Mouse (Mus musculus): Measurements from ENCODE around the gene Ms4a4b. TPM values are rescaled to one million over a fixed set of nuclear protein-coding genes. Genes with fewer than 3 reads are reported as not detected.

Ms4a4b gene
- polyA plus RNA-seq, 1 experiment, result not detected

- Histone ChIP-seq H3K79me3 (ENCODE audit: low read depth) (no peaks in the 10 kb centered on the region), H3K36me3 (ENCODE audit: control insufficient read depth, insufficient read depth) (no peaks in the 10 kb centered on the region), H3K4me3 (ENCODE audit: insufficient read depth, poor library complexity, severe bottlenecking) (no peak overlapping the region), H3K79me2 (ENCODE audit: control insufficient read depth, insufficient read depth) (no peaks in the 10 kb centered on the region), H3K27me3 (ENCODE audit: control insufficient read depth, insufficient read depth, insufficient read length) (no peaks in the 10 kb centered on the region), H3ac (ENCODE audit: control insufficient read depth, insufficient read length, low read depth) (no peak overlapping the region)
- TF ChIP-seq CEBPB (IDR thresholded peaks at IDR 0.05; ENCODE audit: low read depth) (no peak), MYOD1 (IDR thresholded peaks at IDR 0.05; ENCODE audit: control insufficient read depth, insufficient read length, low read depth) (no peak), USF1 (IDR thresholded peaks at IDR 0.05; ENCODE audit: low read depth) (no peak), MYOG (IDR thresholded peaks at IDR 0.05; ENCODE audit: control insufficient read depth, extremely low read depth, insufficient read length) (no peak), MAX (IDR thresholded peaks at IDR 0.05) (no peak), FOSL1 (IDR thresholded peaks at IDR 0.05; ENCODE audit: insufficient read depth, low read length, poor library complexity, severe bottlenecking) (no peak), CTCF (IDR thresholded peaks at IDR 0.05; ENCODE audit: control insufficient read depth, insufficient read depth, insufficient read length) (no peak)
Observed at GRCm38 (mm10) chr19:11501326-11501725, 58.0 kb downstream of the Ms4a4b start.

GRCm38 (mm10) chr19:11504857-11505256, 61.5 kb downstream of the Ms4a4b start:
- Histone ChIP-seq H3K36me3 (ENCODE audit: control insufficient read depth, insufficient read depth) (no peaks in the 10 kb centered on the region), H3ac (ENCODE audit: control insufficient read depth, insufficient read length, low read depth) (no peak overlapping the region), H3K79me2 (ENCODE audit: control insufficient read depth, insufficient read depth) (no peaks in the 10 kb centered on the region), H3K4me3 (ENCODE audit: insufficient read depth, poor library complexity, severe bottlenecking) (no peak overlapping the region), H3K79me3 (ENCODE audit: low read depth) (no peaks in the 10 kb centered on the region), H3K27me3 (ENCODE audit: control insufficient read depth, insufficient read depth, insufficient read length) (no peaks in the 10 kb centered on the region)
- TF ChIP-seq MYOD1 (IDR thresholded peaks at IDR 0.05; ENCODE audit: control insufficient read depth, insufficient read length, low read depth), result no peak
- no peak for TF ChIP-seq CTCF (IDR thresholded peaks at IDR 0.05; ENCODE audit: control insufficient read depth, insufficient read depth, insufficient read length)
- no peak for TF ChIP-seq USF1 (IDR thresholded peaks at IDR 0.05; ENCODE audit: low read depth)
- no peak for TF ChIP-seq FOSL1 (IDR thresholded peaks at IDR 0.05; ENCODE audit: insufficient read depth, low read length, poor library complexity, severe bottlenecking)

GRCm38 (mm10) chr19:11513458-11513857, 70.1 kb downstream of the Ms4a4b start:
- Histone ChIP-seq H3K27me3 (ENCODE audit: control insufficient read depth, insufficient read depth, insufficient read length) (no peaks in the 10 kb centered on the region), H3K4me3 (ENCODE audit: insufficient read depth, poor library complexity, severe bottlenecking) (no peak overlapping the region), H3K36me3 (ENCODE audit: control insufficient read depth, insufficient read depth) (no peaks in the 10 kb centered on the region), H3K79me2 (ENCODE audit: control insufficient read depth, insufficient read depth) (no peaks in the 10 kb centered on the region), H3ac (ENCODE audit: control insufficient read depth, insufficient read length, low read depth) (no peak overlapping the region), H3K79me3 (ENCODE audit: low read depth) (no peaks in the 10 kb centered on the region)
- TF ChIP-seq CTCF (IDR thresholded peaks at IDR 0.05; ENCODE audit: control insufficient read depth, insufficient read depth, insufficient read length) (no peak), FOSL1 (IDR thresholded peaks at IDR 0.05; ENCODE audit: insufficient read depth, low read length, poor library complexity, severe bottlenecking) (no peak), USF1 (IDR thresholded peaks at IDR 0.05; ENCODE audit: low read depth) (no peak), MYOD1 (IDR thresholded peaks at IDR 0.05; ENCODE audit: control insufficient read depth, insufficient read length, low read depth) (no peak), MYOG (IDR thresholded peaks at IDR 0.05; ENCODE audit: control insufficient read depth, extremely low read depth, insufficient read length) (no peak), MAX (IDR thresholded peaks at IDR 0.05) (no peak), CEBPB (IDR thresholded peaks at IDR 0.05; ENCODE audit: low read depth) (no peak)

GRCm38 (mm10) chr19:11516246-11516645, 72.9 kb downstream of the Ms4a4b start, which contains the start of gene Ms4a6b:
Gene Ms4a6b, plus strand, starts transcription at chr19:11516512.
- H3K4me3 ChIP-seq (ENCODE audit: insufficient read depth, poor library complexity, severe bottlenecking), result no peak within 1 kb of the TSS
- H3ac ChIP-seq (ENCODE audit: control insufficient read depth, insufficient read length, low read depth), result no peak within 1 kb of the TSS

More at GRCm38 (mm10) chr19:11516246-11516645, 72.9 kb downstream of the Ms4a4b start, which contains the start of gene Ms4a6b:
- H3K79me3 ChIP-seq (ENCODE audit: low read depth), result no peaks in the 10 kb centered on the region
- no peaks in the 10 kb centered on the region for H3K27me3 ChIP-seq (ENCODE audit: control insufficient read depth, insufficient read depth, insufficient read length)
- no peaks in the 10 kb centered on the region for H3K79me2 ChIP-seq (ENCODE audit: control insufficient read depth, insufficient read depth)
- no peak for TF ChIP-seq FOSL1 (IDR thresholded peaks at IDR 0.05; ENCODE audit: insufficient read depth, low read length, poor library complexity, severe bottlenecking)
- no peak for TF ChIP-seq CTCF (IDR thresholded peaks at IDR 0.05; ENCODE audit: control insufficient read depth, insufficient read depth, insufficient read length)
- no peak for TF ChIP-seq CEBPB (IDR thresholded peaks at IDR 0.05; ENCODE audit: low read depth)
- TF ChIP-seq MYOD1 (IDR thresholded peaks at IDR 0.05; ENCODE audit: control insufficient read depth, insufficient read length, low read depth), result no peak
- H3K36me3 ChIP-seq (ENCODE audit: control insufficient read depth, insufficient read depth), result no peaks in the 10 kb centered on the region

Other genes starting within 250 kb of the Ms4a4b start
- gene Ms4a13, start 246.8 kb upstream of the Ms4a4b start, polyA plus RNA-seq (2012; fragmentation: generic; extraction: Trizol), result not detected
- gene Ms4a12, start 211.1 kb upstream of the Ms4a4b start, polyA plus RNA-seq (2012; fragmentation: generic; extraction: Trizol), result not detected
- not detected for gene Ms4a1, start 177.3 kb upstream of the Ms4a4b start, polyA plus RNA-seq (2012; fragmentation: generic; extraction: Trizol)
- gene Ms4a5, start 159.7 kb upstream of the Ms4a4b start, polyA plus RNA-seq (2012; fragmentation: generic; extraction: Trizol), result not detected
- gene Ms4a14, start 129.1 kb upstream of the Ms4a4b start, polyA plus RNA-seq (2012; fragmentation: generic; extraction: Trizol), result not detected
- gene Ms4a7, start 107.4 kb upstream of the Ms4a4b start, polyA plus RNA-seq (2012; fragmentation: generic; extraction: Trizol), result not detected
- not detected for gene Ms4a4a, start 68.0 kb upstream of the Ms4a4b start, polyA plus RNA-seq (2012; fragmentation: generic; extraction: Trizol)
- not detected for gene Ms4a4c, start 38.8 kb upstream of the Ms4a4b start, polyA plus RNA-seq (2012; fragmentation: generic; extraction: Trizol)
- not detected for gene Ms4a6c, start 25.8 kb downstream of the Ms4a4b start, polyA plus RNA-seq (2012; fragmentation: generic; extraction: Trizol)
- gene Gm8369, start 42.4 kb downstream of the Ms4a4b start, polyA plus RNA-seq (2012; fragmentation: generic; extraction: Trizol), result not detected
- gene Ms4a6b, start 73.0 kb downstream of the Ms4a4b start, polyA plus RNA-seq (2012; fragmentation: generic; extraction: Trizol), result not detected
- not detected for gene Ms4a4d, start 93.2 kb downstream of the Ms4a4b start, polyA plus RNA-seq (2012; fragmentation: generic; extraction: Trizol)
- gene Ms4a6d, start 161.3 kb downstream of the Ms4a4b start, polyA plus RNA-seq (2012; fragmentation: generic; extraction: Trizol), result not detected
- gene Ms4a2, start 180.2 kb downstream of the Ms4a4b start, polyA plus RNA-seq (2012; fragmentation: generic; extraction: Trizol), result not detected
- not detected for gene Ms4a3, start 197.3 kb downstream of the Ms4a4b start, polyA plus RNA-seq (2012; fragmentation: generic; extraction: Trizol)
- not detected for gene Oosp2, start 217.0 kb downstream of the Ms4a4b start, polyA plus RNA-seq (2012; fragmentation: generic; extraction: Trizol)
- gene Oosp1, start 247.6 kb downstream of the Ms4a4b start, polyA plus RNA-seq (2012; fragmentation: generic; extraction: Trizol), result not detected